Mouse (Mus musculus) midbrain, embryonic 10.5 days (tissue): ENCODE data around the gene Thrsp. TPM values are rescaled to one million over a fixed set of nuclear protein-coding genes. Genes with fewer than 3 reads are reported as not detected.

Source experiments
- DNase-seq: peaks from one replicate; pipeline ENCODE4 v3.0.0-alpha.2; 2017; ENCODE audit warnings: low spot score
- H3K27ac ChIP-seq: fragments of 300-500 bp; sonication (generic); replicated peaks from 2 replicates; pipeline ENCODE4 v1.5.1; 2016; ENCODE audit warnings: mild to moderate bottlenecking
- H3K27me3 ChIP-seq: fragments of 300-500 bp; sonication (generic); 2 replicates; pipeline ENCODE4 v1.6.1; 2016; ENCODE audit warnings: low read depth, mild to moderate bottlenecking; ENCODE audit not compliant: poor library complexity, severe bottlenecking
- H3K36me3 ChIP-seq: fragments of 300-500 bp; sonication (generic); 2 replicates; pipeline ENCODE4 v1.6.1; 2016; ENCODE audit warnings: mild to moderate bottlenecking, moderate library complexity
- H3K4me1 ChIP-seq: fragments of 300-500 bp; sonication (generic); 2 replicates; pipeline ENCODE4 v1.6.1; 2016
- H3K4me3 ChIP-seq: fragments of 300-500 bp; sonication (generic); 2 replicates; pipeline ENCODE4 v1.5.1; 2016; ENCODE audit warnings: mild to moderate bottlenecking, moderate library complexity
- H3K9me3 ChIP-seq: fragments of 300-500 bp; sonication (generic); replicated peaks from 2 replicates; pipeline ENCODE4 v1.6.1; 2016; ENCODE audit warnings: mild to moderate bottlenecking
- WGBS: fragments of 180-500 bp; shearing (Covaris S2); methylation state at CpG from one replicate; pipeline ENCODE4 v1.1.7; 2016; 5-methylcytosine and 5-hydroxymethylcytosine counted together
- polyA plus RNA-seq: library from polyadenylated mRNA; unstranded; fragments of >200 nt; fragmentation: Nextera tagmentation; extraction: Ambion mirVana; gene quantifications from 2 replicates; pipeline ENCODE4 v1.2.1, GENCODE M21; 2016

The Thrsp gene
- polyA plus RNA-seq, 1 experiment from 2014 or later, result 0.51 TPM

DNA sequence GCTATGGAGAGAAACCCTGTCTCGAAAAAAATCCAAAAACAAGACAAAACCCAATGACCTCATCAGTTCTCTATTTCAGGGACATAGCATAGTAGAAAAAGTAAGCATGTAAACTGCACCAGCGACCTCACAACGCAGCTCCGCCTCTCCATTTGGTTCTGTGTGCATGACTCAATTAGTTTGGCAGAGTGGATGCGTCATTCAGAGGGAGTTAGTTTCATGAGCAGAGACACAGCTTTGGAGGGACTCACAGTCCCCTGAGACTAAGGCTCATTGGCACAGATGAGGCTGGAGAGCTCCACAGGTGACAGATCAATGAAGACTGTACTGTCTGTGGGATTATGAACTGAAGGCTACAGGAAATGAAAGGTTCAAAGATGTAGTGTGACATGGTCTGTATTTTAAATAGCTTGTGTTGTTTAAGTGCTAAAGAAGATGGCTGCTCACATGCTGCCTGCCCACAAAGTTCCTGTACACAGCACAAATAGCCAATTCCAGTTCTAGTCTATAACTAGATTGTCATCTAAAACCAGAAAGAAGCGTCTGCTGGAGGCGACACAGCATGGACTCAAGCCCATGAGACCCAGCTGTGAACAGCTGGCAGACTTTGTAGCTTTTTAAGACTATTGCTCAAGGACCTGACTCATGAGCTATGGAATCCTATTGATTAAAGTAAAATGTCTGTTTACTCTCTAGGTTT is 31.3 kb downstream of the Thrsp start:
- 94% methylated on average over 7 of the region's 7 CpGs for WGBS
- no peak for DNase-seq
- H3K36me3 ChIP-seq, result peaks cover 100% of the 10 kb centered on the region
- H3K27me3 ChIP-seq, result no peaks in the 10 kb centered on the region
- no peak overlapping the region for H3K4me3 ChIP-seq
- no peaks in the 10 kb centered on the region for H3K4me1 ChIP-seq
- H3K27ac ChIP-seq, result no peak overlapping the region
- H3K9me3 ChIP-seq, result no peaks in the 10 kb centered on the region

DNA sequence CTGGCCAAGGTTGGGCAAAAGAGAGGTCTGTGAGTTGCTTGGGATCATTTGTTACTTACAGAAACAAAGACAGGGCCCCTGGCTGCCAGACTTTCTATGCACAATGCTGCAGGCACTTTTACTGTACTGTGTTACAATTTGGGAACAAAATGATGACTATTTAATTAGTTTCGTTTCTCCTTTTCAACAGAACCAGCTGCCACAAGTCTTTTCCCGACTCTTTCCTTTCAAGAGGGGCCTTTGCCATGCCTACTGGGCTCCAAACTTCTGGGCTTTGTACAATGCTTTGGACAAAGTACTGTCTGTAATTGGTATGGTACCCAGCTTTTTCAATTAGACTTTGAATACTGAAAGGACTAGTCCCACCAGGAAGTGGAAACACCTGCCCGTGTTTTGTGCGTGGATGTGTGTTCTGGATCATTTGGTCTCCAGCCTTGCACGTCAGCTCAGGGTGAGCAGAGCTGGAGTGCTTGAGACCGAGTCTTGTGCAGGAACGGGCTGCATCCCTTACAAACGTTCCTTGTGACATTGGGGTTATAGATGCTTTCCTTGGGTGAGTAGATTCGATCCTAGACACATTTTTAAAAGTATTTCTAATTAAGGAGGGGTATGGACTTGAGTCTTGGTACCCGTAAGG is 33.9 kb downstream of the Thrsp start:
- 94% methylated on average over 10 of the region's 10 CpGs for WGBS
- H3K4me3 ChIP-seq, result no peak overlapping the region
- no peaks in the 10 kb centered on the region for H3K9me3 ChIP-seq
- no peak for DNase-seq
- no peaks in the 10 kb centered on the region for H3K27me3 ChIP-seq
- H3K4me1 ChIP-seq, result no peaks in the 10 kb centered on the region
- H3K36me3 ChIP-seq, result peaks cover 99% of the 10 kb centered on the region
- H3K27ac ChIP-seq, result no peak overlapping the region

DNA sequence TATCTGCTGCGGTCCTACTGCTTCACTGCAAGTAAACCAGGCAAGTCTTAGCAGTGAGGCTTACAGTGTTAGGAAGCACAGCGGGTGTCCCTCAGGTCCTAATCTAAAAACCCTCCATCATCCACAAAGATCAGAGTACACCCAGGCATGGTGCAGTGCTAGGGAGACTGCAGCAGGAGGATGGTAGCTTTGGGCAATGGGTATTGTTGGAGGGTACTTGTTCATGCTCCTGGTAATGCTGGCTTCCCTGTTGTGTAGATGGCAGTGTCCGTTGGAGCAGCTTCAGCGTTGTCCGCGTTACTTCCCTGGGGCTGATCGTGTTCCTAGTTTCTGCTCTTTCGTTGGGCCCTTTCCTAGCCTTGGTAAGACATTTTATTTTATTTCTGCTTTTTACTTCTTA is 34.9 kb downstream of the Thrsp start:
- WGBS, result 96% methylated on average over 8 of the region's 8 CpGs
- no peaks in the 10 kb centered on the region for H3K27me3 ChIP-seq
- H3K4me1 ChIP-seq, result no peaks in the 10 kb centered on the region
- no peaks in the 10 kb centered on the region for H3K9me3 ChIP-seq
- peaks cover 99% of the 10 kb centered on the region for H3K36me3 ChIP-seq
- no peak overlapping the region for H3K27ac ChIP-seq
- H3K4me3 ChIP-seq, result no peak overlapping the region
- no peak for DNase-seq

DNA sequence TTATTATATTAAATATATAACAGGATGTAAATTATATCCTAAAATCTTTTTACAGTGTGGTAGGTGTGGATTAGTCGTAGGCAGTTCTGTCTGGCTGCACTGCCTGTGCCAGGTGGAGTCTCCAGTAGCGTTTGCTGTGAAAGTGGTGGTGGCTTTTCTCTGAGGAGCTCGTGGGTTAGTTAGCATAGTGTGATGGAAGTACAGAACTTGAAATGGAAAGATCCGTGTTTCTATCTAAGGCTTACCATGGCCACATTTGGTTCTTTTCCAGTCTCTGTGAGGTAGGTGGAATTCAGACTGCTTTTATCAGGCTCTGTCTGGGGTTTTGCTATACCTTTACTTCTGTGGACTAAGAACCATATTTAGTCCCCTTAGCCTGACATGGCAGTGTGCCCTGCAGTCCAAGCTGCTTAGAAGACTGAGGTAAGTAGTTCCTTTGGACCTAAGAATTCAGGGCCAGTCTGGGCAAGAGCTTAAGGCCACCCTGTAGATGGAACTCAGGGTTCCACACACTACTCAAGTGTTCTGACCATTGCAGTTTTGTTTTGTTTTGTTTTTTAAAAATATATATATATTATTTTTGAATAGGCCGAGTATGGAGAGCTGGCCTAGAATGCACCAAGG is 36.9 kb downstream of the Thrsp start:
- peaks cover 99% of the 10 kb centered on the region for H3K36me3 ChIP-seq
- no peak for DNase-seq
- WGBS, result 90% methylated on average over 5 of the region's 5 CpGs

GRCm38 (mm10) chr7:97379304-97379703 is 38.2 kb downstream of the Thrsp start:
- WGBS, result 90% methylated on average over 5 of the region's 5 CpGs
- no peaks in the 10 kb centered on the region for H3K4me1 ChIP-seq
- H3K27me3 ChIP-seq, result no peaks in the 10 kb centered on the region
- H3K4me3 ChIP-seq, result no peak overlapping the region
- peaks cover 99% of the 10 kb centered on the region for H3K36me3 ChIP-seq
- no peak for DNase-seq
- H3K9me3 ChIP-seq, result no peaks in the 10 kb centered on the region
- H3K27ac ChIP-seq, result no peak overlapping the region

More for the DNA sequence above, 36.9 kb downstream of the Thrsp start:
- H3K4me1 ChIP-seq, result no peaks in the 10 kb centered on the region
- no peak overlapping the region for H3K27ac ChIP-seq
- H3K9me3 ChIP-seq, result no peaks in the 10 kb centered on the region
- no peak overlapping the region for H3K4me3 ChIP-seq
- no peaks in the 10 kb centered on the region for H3K27me3 ChIP-seq

- Histone ChIP-seq H3K9me3 (no peaks in the 10 kb centered on the region), H3K27me3 (no peaks in the 10 kb centered on the region), H3K27ac (no peak overlapping the region), H3K4me1 (peaks cover 14% of the 10 kb centered on the region), H3K4me3 (no peak overlapping the region), H3K36me3 (peaks cover 75% of the 10 kb centered on the region)
- 88% methylated on average over 2 of the region's 2 CpGs for WGBS
- no peak for DNase-seq
These were observed 41.6 kb downstream of the Thrsp start for GRCm38 (mm10) chr7:97375906-97376305.

DNA sequence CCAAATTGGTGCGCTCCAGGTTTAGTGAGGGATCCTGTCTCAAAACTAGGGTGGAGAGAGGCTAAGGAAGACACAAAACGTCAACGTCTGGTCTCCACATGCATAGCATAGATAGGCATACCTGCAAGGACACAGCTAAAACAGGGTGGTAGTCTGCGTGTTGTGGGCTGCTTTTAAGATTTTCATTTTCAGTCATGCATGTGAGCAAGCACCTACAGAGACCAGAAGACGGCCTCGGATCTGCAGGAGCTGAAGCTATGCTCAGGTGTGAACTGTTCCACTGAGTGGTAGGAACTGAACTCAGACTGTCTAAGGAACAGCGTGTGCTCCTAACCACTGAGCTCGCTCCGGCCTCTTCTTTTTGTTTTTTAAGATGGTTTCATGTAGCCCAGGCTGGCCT is 42.4 kb downstream of the Thrsp start:
- no peak overlapping the region for H3K27ac ChIP-seq
- no peaks in the 10 kb centered on the region for H3K27me3 ChIP-seq
- DNase-seq, result no peak
- H3K4me1 ChIP-seq, result peaks cover 22% of the 10 kb centered on the region
- peaks cover 68% of the 10 kb centered on the region for H3K36me3 ChIP-seq
- no peak overlapping the region for H3K4me3 ChIP-seq
- no peaks in the 10 kb centered on the region for H3K9me3 ChIP-seq
- WGBS, result 95% methylated on average over 9 of the region's 9 CpGs

- Histone ChIP-seq H3K4me1 (peaks cover 15% of the 10 kb centered on the region), H3K4me3 (no peak overlapping the region), H3K27me3 (no peaks in the 10 kb centered on the region; the same call in 1 of the 2 replicates), H3K36me3 (no peaks in the 10 kb centered on the region), H3K27ac (no peak overlapping the region), H3K9me3 (no peaks in the 10 kb centered on the region)
- 91% methylated on average over 1 of the region's 1 CpGs for WGBS
- no peak for DNase-seq
These were observed 51.6 kb downstream of the Thrsp start for GRCm38 (mm10) chr7:97365887-97366286.

Other genes with a start within 250 kb of the Thrsp start
- gene Usp35, start 85.7 kb downstream of the Thrsp start, polyA plus RNA-seq, result 1.5 and 1.7 TPM in 2 replicates
- 4.4 and 5.3 TPM in 2 replicates for gene Kctd21, start 85.4 kb downstream of the Thrsp start, polyA plus RNA-seq
- 52.3 and 58.3 TPM in 2 replicates for gene Alg8, start 46.1 kb downstream of the Thrsp start, polyA plus RNA-seq
- 308 and 330 TPM in 2 replicates for gene Ndufc2, start 17.7 kb downstream of the Thrsp start, polyA plus RNA-seq
- gene Kctd14, start 33.6 kb upstream of the Thrsp start, polyA plus RNA-seq, result 0.09 and 0.37 TPM in 2 replicates
- gene Ints4, start 63.2 kb upstream of the Thrsp start, polyA plus RNA-seq, result 57.2 and 63.3 TPM in 2 replicates
- gene Aamdc, start 161.8 kb upstream of the Thrsp start, polyA plus RNA-seq, result 36.7 and 38.0 TPM in 2 replicates
- gene Rsf1, start 162.2 kb upstream of the Thrsp start, polyA plus RNA-seq, result 21.3 and 23.6 TPM in 2 replicates